Mouse (Mus musculus) lung, embryonic 14.5 days (tissue): ENCODE data around the gene 9230112D13Rik. TPM values are rescaled to one million over a fixed set of nuclear protein-coding genes. Genes with fewer than 3 reads are reported as not detected.

Source experiments
- ATAC-seq: fragments of 200-750 bp; cut with Nextera tagmentation; 2 replicates; pipeline ENCODE4 v1.8.0; 2017; ENCODE audit warnings: mild to moderate bottlenecking, moderate TSS enrichment, moderate library complexity; ENCODE audit not compliant: insufficient read depth
- DNase-seq: peaks from one replicate; pipeline ENCODE4 v3.0.0-alpha.2; 2015
- H3K27ac ChIP-seq: fragments of 300-500 bp; sonication (generic); 2 replicates; pipeline ENCODE4 v1.5.1; 2014; ENCODE audit warnings: low read depth, mild to moderate bottlenecking, moderate library complexity
- H3K27me3 ChIP-seq: fragments of 300-500 bp; sonication (generic); 2 replicates; pipeline ENCODE4 v1.6.1; 2014; ENCODE audit warnings: low read length, control low read depth; ENCODE audit not compliant: insufficient read depth
- H3K36me3 ChIP-seq: fragments of 300-500 bp; sonication (generic); 2 replicates; pipeline ENCODE4 v1.6.1; 2014; ENCODE audit warnings: control low read depth; ENCODE audit not compliant: insufficient read depth
- H3K4me1 ChIP-seq: fragments of 300-500 bp; sonication (generic); 2 replicates; pipeline ENCODE4 v1.6.1; 2014; ENCODE audit warnings: antibody characterized with exemption, control low read depth; ENCODE audit not compliant: insufficient read depth
- H3K4me2 ChIP-seq: fragments of 300-500 bp; sonication (generic); 2 replicates; pipeline ENCODE4 v1.6.1; 2014; ENCODE audit warnings: mild to moderate bottlenecking
- H3K4me3 ChIP-seq: fragments of 300-500 bp; sonication (generic); 2 replicates; pipeline ENCODE4 v1.5.1; 2014; ENCODE audit warnings: low read depth, low read length
- H3K9ac ChIP-seq: fragments of 300-500 bp; sonication (generic); 2 replicates; pipeline ENCODE4 v1.6.1; 2014
- H3K9me3 ChIP-seq: fragments of 300-500 bp; sonication (generic); 2 replicates; pipeline ENCODE4 v1.6.1; 2016; ENCODE audit warnings: low read depth, low read length, control low read depth
- CTCF ChIP-seq: IDR thresholded peaks from 2 replicates; pipeline ENCODE4 v1.5.1; 2016; ENCODE audit warnings: antibody characterized with exemption, low read depth
- WGBS: fragments of 180-500 bp; shearing (Covaris S2); extraction: QIAGEN DNeasy Blood & Tissue Kit; methylation state at CpG from one replicate; pipeline ENCODE4 v1.1.7; 2014; 5-methylcytosine and 5-hydroxymethylcytosine counted together
- polyA plus RNA-seq: library from polyadenylated mRNA; unstranded; fragments of >200 nt; fragmentation: Nextera tagmentation; extraction: Ambion mirVana; gene quantifications from 2 replicates; pipeline ENCODE4 v1.2.1, GENCODE M21; 2014

9230112D13Rik gene
- polyA plus RNA-seq, 1 experiment from 2014 or later: not detected

GRCm38 (mm10) chr14:34486169-34486568, 36.4 kb downstream of the 9230112D13Rik start:
- Histone ChIP-seq H3K4me3 (no peak overlapping the region), H3K4me1 (peaks cover 8% of the 10 kb centered on the region), H3K27ac (no peak overlapping the region), H3K4me2 (no peak overlapping the region), H3K9me3 (no peaks in the 10 kb centered on the region), H3K36me3 (no peaks in the 10 kb centered on the region), H3K9ac (no peak overlapping the region), H3K27me3 (no peaks in the 10 kb centered on the region)
- peak; percentile 12; the same call in 1 of the 2 replicates for TF ChIP-seq CTCF
- 57% methylated on average over 8 of the region's 8 CpGs for WGBS
- ATAC-seq: no peak
- DNase-seq: peak; percentile 27

- Histone ChIP-seq H3K4me2 (no peak overlapping the region), H3K9me3 (no peaks in the 10 kb centered on the region), H3K4me3 (no peak overlapping the region), H3K9ac (no peak overlapping the region), H3K4me1 (peaks cover 3% of the 10 kb centered on the region; the same call in 1 of the 2 replicates), H3K27ac (no peak overlapping the region), H3K36me3 (no peaks in the 10 kb centered on the region), H3K27me3 (no peaks in the 10 kb centered on the region)
- TF ChIP-seq CTCF: no peak
- 72% methylated on average over 6 of the region's 6 CpGs for whole genome bisulfite sequencing
- ATAC-seq (no peak), DNase-seq (no peak)
Measured at GRCm38 (mm10) chr14:34483469-34484341, 38.9 kb downstream of the 9230112D13Rik start.

GRCm38 (mm10) chr14:34471591-34471990, 51.0 kb downstream of the 9230112D13Rik start:
- Histone ChIP-seq H3K27me3 (no peaks in the 10 kb centered on the region), H3K27ac (no peak overlapping the region), H3K4me2 (no peak overlapping the region), H3K4me3 (no peak overlapping the region), H3K4me1 (no peaks in the 10 kb centered on the region), H3K36me3 (no peaks in the 10 kb centered on the region), H3K9ac (no peak overlapping the region), H3K9me3 (no peaks in the 10 kb centered on the region)
- no peak for DNase-seq
- ATAC-seq: no peak
- TF ChIP-seq CTCF: no peak

- no peak overlapping the region for H3K4me2 ChIP-seq
- H3K27me3 ChIP-seq: no peaks in the 10 kb centered on the region
- no peak overlapping the region for H3K27ac ChIP-seq
- no peak overlapping the region for H3K9ac ChIP-seq
- no peaks in the 10 kb centered on the region for H3K9me3 ChIP-seq
- no peaks in the 10 kb centered on the region for H3K36me3 ChIP-seq
- WGBS: 63% methylated on average over 3 of the region's 3 CpGs
- ATAC-seq (no peak), DNase-seq (no peak)
- no peak for TF ChIP-seq CTCF
- H3K4me3 ChIP-seq: no peak overlapping the region
- H3K4me1 ChIP-seq: no peaks in the 10 kb centered on the region
Measured at GRCm38 (mm10) chr14:34466291-34466690, 56.3 kb downstream of the 9230112D13Rik start.

Other genes with a start within 250 kb of the 9230112D13Rik start
- 9.9 and 10.7 TPM in 2 replicates for gene Shld2, start 212.3 kb downstream of the 9230112D13Rik start, polyA plus RNA-seq
- 76.5 and 84.2 TPM in 2 replicates for gene Glud1, start 212.1 kb downstream of the 9230112D13Rik start, polyA plus RNA-seq
- not detected in 2 replicates for gene Fam25c, start 167.4 kb downstream of the 9230112D13Rik start, polyA plus RNA-seq
- 4.9 and 5.2 TPM in 2 replicates for gene Sncg, start 148.0 kb downstream of the 9230112D13Rik start, polyA plus RNA-seq
- 9.9 and 12.1 TPM in 2 replicates for gene Mmrn2, start 147.3 kb downstream of the 9230112D13Rik start, polyA plus RNA-seq
- 51.1 and 52.7 TPM in 2 replicates for gene Bmpr1a, start 19.5 kb downstream of the 9230112D13Rik start, polyA plus RNA-seq
- gene Ldb3, start 65.9 kb upstream of the 9230112D13Rik start, polyA plus RNA-seq: 0.79 and 4.2 TPM in 2 replicates
- not detected in 2 replicates for gene Opn4, start 77.3 kb upstream of the 9230112D13Rik start, polyA plus RNA-seq
- 28.2 and 29.2 TPM in 2 replicates for gene Wapl, start 151.1 kb upstream of the 9230112D13Rik start, polyA plus RNA-seq